ENCODE assay signal across 8 mouse cellular contexts in the genomic region with DNA sequence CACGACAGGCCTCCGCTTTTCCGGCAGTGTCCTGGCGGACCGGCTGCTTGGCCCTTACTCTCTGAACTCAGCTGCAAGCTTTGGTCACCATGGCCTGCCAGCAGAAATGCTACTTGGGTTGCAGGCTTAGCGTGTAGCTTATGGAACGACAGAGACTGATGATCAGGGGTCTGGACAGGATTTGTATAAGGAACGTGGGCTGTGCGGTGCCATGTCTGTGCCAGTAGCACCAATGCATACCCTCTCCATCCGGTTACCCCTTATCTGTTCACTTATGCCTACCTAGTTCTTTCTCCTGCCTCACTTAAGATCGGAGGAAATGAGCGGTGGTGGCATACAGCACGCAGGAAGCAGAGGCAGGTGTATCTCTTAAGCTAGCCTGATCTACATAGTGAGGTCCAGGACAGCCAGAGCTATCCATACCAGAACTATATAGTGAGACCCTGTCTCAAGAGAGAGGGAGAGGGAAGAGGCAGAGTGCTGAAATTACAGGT. TPM values are rescaled to one million over a fixed set of nuclear protein-coding genes. Genes with fewer than 3 reads are reported as not detected.
DNase-seq lines count a peak whose midpoint lies in the region; ATAC-seq and TF ChIP-seq lines count a peak whose summit lies in the region.

No protein-coding gene starts in this region.

- peaks cover 27% of the 10 kb centered on the region for H3K4me1 ChIP-seq in kidney, embryonic 15.5 days
- peaks cover 11% of the 10 kb centered on the region for H3K4me1 ChIP-seq in bone marrow macrophage, adult 2 months (ENCODE audit: control insufficient read depth, insufficient read depth, low read length)
- H3K4me1 ChIP-seq in hindbrain, embryonic 14.5 days (replicated peaks; ENCODE audit: control insufficient read depth, insufficient read depth, low read length), result peaks cover 25% of the 10 kb centered on the region
- H3K4me1 ChIP-seq in midbrain, embryonic 13.5 days (replicated peaks), result peaks cover 33% of the 10 kb centered on the region

- peaks cover 10% of the 10 kb centered on the region; the same call in 1 of the 2 replicates for H3K36me3 ChIP-seq in kidney, embryonic 15.5 days
- peaks cover 5% of the 10 kb centered on the region; the same call in 1 of the 2 replicates for H3K36me3 ChIP-seq in hindbrain, embryonic 14.5 days (replicated peaks; ENCODE audit: control insufficient read depth, insufficient read depth)
- peaks cover 3% of the 10 kb centered on the region; the same call in 1 of the 2 replicates for H3K36me3 ChIP-seq in midbrain, embryonic 13.5 days

- 25% methylated on average over 13 of the region's 13 CpGs for WGBS in kidney, embryonic 15.5 days
- 25% methylated on average over 13 of the region's 13 CpGs for WGBS in hindbrain, embryonic 14.5 days
- 23% methylated on average over 13 of the region's 13 CpGs for WGBS in midbrain, embryonic 13.5 days

- H3K9ac ChIP-seq in kidney, embryonic 15.5 days, result peak overlapping the region; percentile 45
- H3K9ac ChIP-seq in hindbrain, embryonic 14.5 days, result peak overlapping the region; percentile 67
- peak overlapping the region; percentile 79 for H3K9ac ChIP-seq in midbrain, embryonic 13.5 days (replicated peaks)

- no peaks in the 10 kb centered on the region for H3K9me3 ChIP-seq in kidney, embryonic 15.5 days (replicated peaks)
- no peaks in the 10 kb centered on the region for H3K9me3 ChIP-seq in hindbrain, embryonic 14.5 days (ENCODE audit: control insufficient read depth, low read length)
- no peaks in the 10 kb centered on the region for H3K9me3 ChIP-seq in midbrain, embryonic 13.5 days

- TF ChIP-seq POLR2A in bone marrow macrophage, adult 2 months (IDR thresholded peaks at IDR 0.05; ENCODE audit: borderline replicate concordance, low read depth, low read length), result no peak

- intact Hi-C loops in left cerebral cortex, postnatal 36 days (cut with DNase I), result no loop called here

- DNase-seq in kidney, postnatal 10 days, result no peak
- DNase-seq in hindbrain, embryonic 14.5 days (ENCODE audit: low spot score), result peak; percentile 54
- DNase-seq in right cerebral cortex, postnatal 10 days (ENCODE audit: low spot score in 2 of 2), result no peak
- DNase-seq in left cerebral cortex, postnatal 36 days (ENCODE audit: low spot score in 2 of 2), result no peak

- peak overlapping the region; percentile 86 for H3K27ac ChIP-seq in kidney, embryonic 15.5 days
- H3K27ac ChIP-seq in bone marrow macrophage, adult 2 months (ENCODE audit: insufficient read depth, low read depth, low read length), result peak overlapping the region; percentile 61
- peak overlapping the region; percentile 95 for H3K27ac ChIP-seq in hindbrain, embryonic 14.5 days
- H3K27ac ChIP-seq in midbrain, embryonic 13.5 days, result peak overlapping the region; percentile 95

- peak overlapping the region; percentile 61 for H3K4me2 ChIP-seq in kidney, embryonic 15.5 days
- peak overlapping the region; percentile 86 for H3K4me2 ChIP-seq in hindbrain, embryonic 14.5 days (replicated peaks)
- peak overlapping the region; percentile 88 for H3K4me2 ChIP-seq in midbrain, embryonic 13.5 days (replicated peaks)

- no peaks in the 10 kb centered on the region for H3K27me3 ChIP-seq in kidney, embryonic 15.5 days
- H3K27me3 ChIP-seq in hindbrain, embryonic 14.5 days (ENCODE audit: control insufficient read depth, insufficient read depth, low read length), result no peaks in the 10 kb centered on the region
- H3K27me3 ChIP-seq in midbrain, embryonic 13.5 days, result no peaks in the 10 kb centered on the region

- peak overlapping the region; percentile 45 for H3K4me3 ChIP-seq in kidney, embryonic 15.5 days (replicated peaks)
- peak overlapping the region; percentile 66 for H3K4me3 ChIP-seq in bone marrow macrophage, adult 2 months (ENCODE audit: insufficient read depth, low read length)
- peak overlapping the region; percentile 43 for H3K4me3 ChIP-seq in hindbrain, embryonic 14.5 days (replicated peaks; ENCODE audit: low read length)
- H3K4me3 ChIP-seq in midbrain, embryonic 13.5 days (replicated peaks), result peak overlapping the region; percentile 54

- TF ChIP-seq CTCF in bone marrow macrophage, adult 2 months (IDR thresholded peaks at IDR 0.05; ENCODE audit: low read depth, low read length), result no peak

- no peak for ATAC-seq in kidney, embryonic 15.5 days (replicated peaks; ENCODE audit: low FRiP score)
- ATAC-seq in hindbrain, embryonic 14.5 days (ENCODE audit: low FRiP score), result no peak
- no peak; the same call in 1 of the 2 replicates for ATAC-seq in midbrain, embryonic 13.5 days
- no peak for ATAC-seq in granulocyte monocyte progenitor cell, adult 5-6 weeks (replicated peaks; ENCODE audit: poor library complexity, severe bottlenecking)

RNA-seq across cellular contexts. Expression of gene Stip1, which starts 0.9 kb away (rescaled TPM):
- polyA plus RNA-seq in kidney, embryonic 15.5 days (2015; fragmentation: Nextera tagmentation; extraction: Ambion mirVana), result 290 and 298 TPM in 2 replicates
- 54.7 and 56.2 TPM in 2 replicates for polyA plus RNA-seq in bone marrow macrophage, adult 2 months (2012; ENCODE audit: insufficient read depth, insufficient read length, missing spikeins)
- polyA plus RNA-seq in hindbrain, embryonic 14.5 days (2014; fragmentation: Nextera tagmentation; extraction: Ambion mirVana), result 204 and 230 TPM in 2 replicates
- polyA plus RNA-seq in midbrain, embryonic 13.5 days (2015; fragmentation: Nextera tagmentation; extraction: Ambion mirVana), result 258 and 273 TPM in 2 replicates
- 162 and 187 TPM in 2 replicates for total RNA-seq in granulocyte monocyte progenitor cell, adult 5-6 weeks (2014; fragmentation: Nextera tagmentation)
- 246 and 270 TPM in 2 replicates for total RNA-seq in granulocyte monocyte progenitor cell, adult 5-6 weeks (2017)
- total RNA-seq in left cerebral cortex, postnatal 36 days (2021), result 100 to 1,000 TPM; 179 to 201 TPM

RNA-seq across cellular contexts. Expression of gene Macrod1, which starts 15.9 kb away (rescaled TPM):
- 13.9 and 14.8 TPM in 2 replicates for polyA plus RNA-seq in kidney, embryonic 15.5 days (2015; fragmentation: Nextera tagmentation; extraction: Ambion mirVana)
- 14.9 and 18.3 TPM in 2 replicates for polyA plus RNA-seq in bone marrow macrophage, adult 2 months (2012; ENCODE audit: insufficient read depth, insufficient read length, missing spikeins)
- 5.2 and 6.9 TPM in 2 replicates for polyA plus RNA-seq in hindbrain, embryonic 14.5 days (2014; fragmentation: Nextera tagmentation; extraction: Ambion mirVana)
- 2.9 and 3.0 TPM in 2 replicates for polyA plus RNA-seq in midbrain, embryonic 13.5 days (2015; fragmentation: Nextera tagmentation; extraction: Ambion mirVana)
- total RNA-seq in granulocyte monocyte progenitor cell, adult 5-6 weeks (2014; fragmentation: Nextera tagmentation), result 7.8 and 13.6 TPM in 2 replicates
- total RNA-seq in granulocyte monocyte progenitor cell, adult 5-6 weeks (2017), result 4.5 and 6.3 TPM in 2 replicates
- total RNA-seq in left cerebral cortex, postnatal 36 days (2021), result 10 to 100 TPM; 14.1 to 17.6 TPM

RNA-seq across cellular contexts. Expression of gene Fermt3, which starts 21.4 kb away (rescaled TPM):
- polyA plus RNA-seq in kidney, embryonic 15.5 days (2015; fragmentation: Nextera tagmentation; extraction: Ambion mirVana), result 6.9 and 8.3 TPM in 2 replicates
- 179 and 190 TPM in 2 replicates for polyA plus RNA-seq in bone marrow macrophage, adult 2 months (2012; ENCODE audit: insufficient read depth, insufficient read length, missing spikeins)
- 3.1 and 3.8 TPM in 2 replicates for polyA plus RNA-seq in hindbrain, embryonic 14.5 days (2014; fragmentation: Nextera tagmentation; extraction: Ambion mirVana)
- polyA plus RNA-seq in midbrain, embryonic 13.5 days (2015; fragmentation: Nextera tagmentation; extraction: Ambion mirVana), result 3.9 and 4.8 TPM in 2 replicates
- 103 and 119 TPM in 2 replicates for total RNA-seq in granulocyte monocyte progenitor cell, adult 5-6 weeks (2014; fragmentation: Nextera tagmentation)
- total RNA-seq in granulocyte monocyte progenitor cell, adult 5-6 weeks (2017), result 182 and 230 TPM in 2 replicates
- 1 to 10 TPM; 3.7 to 4.9 TPM for total RNA-seq in left cerebral cortex, postnatal 36 days (2021)

RNA-seq across cellular contexts. Expression of gene Trpt1, which starts 44.8 kb away (rescaled TPM):
- 11.2 and 12.1 TPM in 2 replicates for polyA plus RNA-seq in kidney, embryonic 15.5 days (2015; fragmentation: Nextera tagmentation; extraction: Ambion mirVana)
- 1.7 and 2.5 TPM in 2 replicates for polyA plus RNA-seq in bone marrow macrophage, adult 2 months (2012; ENCODE audit: insufficient read depth, insufficient read length, missing spikeins)
- polyA plus RNA-seq in hindbrain, embryonic 14.5 days (2014; fragmentation: Nextera tagmentation; extraction: Ambion mirVana), result 17.8 and 19.8 TPM in 2 replicates
- polyA plus RNA-seq in midbrain, embryonic 13.5 days (2015; fragmentation: Nextera tagmentation; extraction: Ambion mirVana), result 15.6 and 15.8 TPM in 2 replicates
- total RNA-seq in granulocyte monocyte progenitor cell, adult 5-6 weeks (2014; fragmentation: Nextera tagmentation), result 3.0 TPM in 1 of 2 replicates, not detected in the other
- total RNA-seq in granulocyte monocyte progenitor cell, adult 5-6 weeks (2017), result 0.21 and 0.60 TPM in 2 replicates
- 10 to 100 TPM; 20.4 to 24.7 TPM for total RNA-seq in left cerebral cortex, postnatal 36 days (2021)

RNA-seq across cellular contexts. Expression of gene Nudt22, which starts 44.8 kb away (rescaled TPM):
- 25.4 and 27.4 TPM in 2 replicates for polyA plus RNA-seq in kidney, embryonic 15.5 days (2015; fragmentation: Nextera tagmentation; extraction: Ambion mirVana)
- 9.6 and 11.1 TPM in 2 replicates for polyA plus RNA-seq in bone marrow macrophage, adult 2 months (2012; ENCODE audit: insufficient read depth, insufficient read length, missing spikeins)
- 18.0 and 19.0 TPM in 2 replicates for polyA plus RNA-seq in hindbrain, embryonic 14.5 days (2014; fragmentation: Nextera tagmentation; extraction: Ambion mirVana)
- polyA plus RNA-seq in midbrain, embryonic 13.5 days (2015; fragmentation: Nextera tagmentation; extraction: Ambion mirVana), result 20.2 and 21.7 TPM in 2 replicates
- 8.5 and 14.4 TPM in 2 replicates for total RNA-seq in granulocyte monocyte progenitor cell, adult 5-6 weeks (2014; fragmentation: Nextera tagmentation)
- total RNA-seq in granulocyte monocyte progenitor cell, adult 5-6 weeks (2017), result 3.4 and 14.5 TPM in 2 replicates
- total RNA-seq in left cerebral cortex, postnatal 36 days (2021), result 10 to 100 TPM; 12.5 to 16.8 TPM

Comparison
In these comparisons a context has a peak if more than half of its experiments do, and no peak if none do; other contexts are left out.
1. RNA of gene Fermt3, which starts 21.4 kb away (polyA plus RNA-seq): 179 to 190 TPM in bone marrow macrophage, adult 2 months; 6.9 to 8.3 TPM in kidney, embryonic 15.5 days, 3.9 to 4.8 TPM in midbrain, embryonic 13.5 days and 3.1 to 3.8 TPM in hindbrain, embryonic 14.5 days; every median in the first group is over 10 times any median in the second.
2. Peak in every context shown above with its lines, with median percentiles within 50 percentile points of each other: H3K27ac ChIP-seq, H3K4me2 ChIP-seq, H3K4me3 ChIP-seq and H3K9ac ChIP-seq.